Mouse (Mus musculus) erythroblast, embryonic 14.5 days (primary cell): Measurements from ENCODE around the gene Ccdc122.

Experiments
- GATA1 ChIP-seq: IDR thresholded peaks from 2 replicates; pipeline ENCODE4 v1.6.1; 2012; ENCODE audit warnings: low read length, inconsistent platforms, mixed read lengths
- TAL1 ChIP-seq: IDR thresholded peaks from 3 replicates; pipeline ENCODE4 v1.6.1; 2012; ENCODE audit warnings: low read length, inconsistent platforms, mixed read lengths

- TF ChIP-seq GATA1 (no peak), TAL1 (no peak)
Measured at GRCm38 (mm10) chr14:77136936-77137335, 100.4 kb downstream of the Ccdc122 start.
